Mouse (Mus musculus) thymus, adult 2 months (tissue): ENCODE data around the gene Cd80. TPM values are rescaled to one million over a fixed set of nuclear protein-coding genes. Genes with fewer than 3 reads are reported as not detected.

Experiments
- DNase-seq: peaks from one replicate; pipeline ENCODE4 v3.0.0; 2021
- H3K27ac ChIP-seq: fragments of 200-500 bp; 2 replicates; pipeline ENCODE4 v1.5.1; 2012; ENCODE audit warnings: low read length, control low read depth; ENCODE audit not compliant: control insufficient read depth, insufficient read depth
- H3K27me3 ChIP-seq: fragments of 200-500 bp; 2 replicates; pipeline ENCODE4 v1.6.1; 2012; ENCODE audit warnings: mild to moderate bottlenecking, low read length, moderate library complexity, mixed read lengths; ENCODE audit not compliant: control insufficient read depth, insufficient read depth
- H3K36me3 ChIP-seq: fragments of 200-500 bp; 2 replicates; pipeline ENCODE4 v1.6.1; 2012; ENCODE audit warnings: mild to moderate bottlenecking, low read length, moderate library complexity; ENCODE audit not compliant: control insufficient read depth, insufficient read depth
- H3K4me1 ChIP-seq: fragments of 200-500 bp; replicated peaks from 2 replicates; pipeline ENCODE4 v1.6.1; 2012; ENCODE audit warnings: low read length; ENCODE audit not compliant: control insufficient read depth, insufficient read depth
- H3K4me3 ChIP-seq: fragments of 200-500 bp; 2 replicates; pipeline ENCODE4 v1.5.1; 2012; ENCODE audit warnings: mild to moderate bottlenecking, low read length, control low read depth, moderate library complexity; ENCODE audit not compliant: control insufficient read depth, insufficient read depth
- CTCF ChIP-seq: fragments of 200-500 bp; IDR thresholded peaks from 2 replicates; pipeline ENCODE4 v1.5.1; 2012; ENCODE audit warnings: mild to moderate bottlenecking, control low read depth, low read length, moderate library complexity, borderline replicate concordance; ENCODE audit not compliant: control insufficient read depth, poor library complexity, insufficient read depth; ENCODE audit errors: extremely low read depth
- POLR2A ChIP-seq: fragments of 200-500 bp; IDR thresholded peaks from 2 replicates; pipeline ENCODE4 v1.6.1; 2012; ENCODE audit warnings: mild to moderate bottlenecking, low read length, control low read depth, moderate library complexity; ENCODE audit not compliant: control insufficient read depth, poor library complexity, insufficient read depth; ENCODE audit errors: extremely low read depth
- WGBS: fragments of 180-500 bp; shearing (Covaris S2); methylation state at CpG from one replicate; pipeline ENCODE4 v1.1.7; 2018; 5-methylcytosine and 5-hydroxymethylcytosine counted together
- polyA plus RNA-seq: library from polyadenylated mRNA; depleted of rRNA; stranded (reverse); fragments of >200 nt; gene quantifications from 2 replicates; pipeline ENCODE4 v1.2.3, GENCODE M21; 2012; rRNA removed

Cd80 gene
- polyA plus RNA-seq, 1 experiment = 5.2 TPM

DNA sequence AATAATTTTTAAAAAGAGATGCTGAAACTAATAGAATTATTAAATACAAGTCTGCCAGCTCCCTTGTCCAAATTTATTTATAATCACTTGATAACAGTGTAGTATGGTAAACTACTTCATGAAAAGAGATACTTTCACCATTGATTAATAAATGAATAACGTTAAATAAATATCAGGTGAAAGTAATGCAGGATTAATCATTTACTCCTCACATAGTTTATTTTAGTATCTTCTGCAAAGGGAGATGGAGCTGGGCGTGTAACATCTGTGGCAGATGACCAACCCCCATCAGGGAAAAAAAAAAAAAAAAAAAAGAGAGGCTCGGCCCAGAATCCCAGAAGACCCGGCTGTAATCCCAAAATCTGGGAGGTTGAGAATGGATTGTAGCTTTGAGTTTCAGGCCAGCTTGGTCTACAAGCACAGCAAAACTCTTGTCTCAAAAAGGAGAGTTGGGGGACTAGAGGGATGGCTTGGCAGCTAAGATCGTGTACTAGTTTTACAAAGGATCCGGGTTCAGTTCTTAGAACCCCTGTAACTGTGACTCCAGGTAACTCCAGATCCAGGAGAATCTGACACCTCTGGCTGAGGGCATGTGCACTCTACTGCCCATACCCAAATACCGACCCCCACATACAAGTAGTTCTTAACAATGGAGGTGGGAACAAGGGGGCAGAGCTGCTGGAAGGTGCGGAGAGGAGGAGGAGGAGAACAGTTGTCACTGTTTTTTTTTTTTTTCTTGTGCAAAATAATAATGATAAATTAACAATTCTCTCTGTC, 66.0 kb downstream of the Cd80 start:
- H3K27ac ChIP-seq = no peak overlapping the region
- H3K27me3 ChIP-seq = no peaks in the 10 kb centered on the region
- H3K36me3 ChIP-seq = peaks cover 14% of the 10 kb centered on the region
- no peak overlapping the region for H3K4me3 ChIP-seq
- TF ChIP-seq POLR2A (no peak), CTCF (no peak)
- peaks cover 5% of the 10 kb centered on the region for H3K4me1 ChIP-seq
- no peak for DNase-seq
- WGBS = 54% methylated on average over 8 of the region's 8 CpGs

DNA sequence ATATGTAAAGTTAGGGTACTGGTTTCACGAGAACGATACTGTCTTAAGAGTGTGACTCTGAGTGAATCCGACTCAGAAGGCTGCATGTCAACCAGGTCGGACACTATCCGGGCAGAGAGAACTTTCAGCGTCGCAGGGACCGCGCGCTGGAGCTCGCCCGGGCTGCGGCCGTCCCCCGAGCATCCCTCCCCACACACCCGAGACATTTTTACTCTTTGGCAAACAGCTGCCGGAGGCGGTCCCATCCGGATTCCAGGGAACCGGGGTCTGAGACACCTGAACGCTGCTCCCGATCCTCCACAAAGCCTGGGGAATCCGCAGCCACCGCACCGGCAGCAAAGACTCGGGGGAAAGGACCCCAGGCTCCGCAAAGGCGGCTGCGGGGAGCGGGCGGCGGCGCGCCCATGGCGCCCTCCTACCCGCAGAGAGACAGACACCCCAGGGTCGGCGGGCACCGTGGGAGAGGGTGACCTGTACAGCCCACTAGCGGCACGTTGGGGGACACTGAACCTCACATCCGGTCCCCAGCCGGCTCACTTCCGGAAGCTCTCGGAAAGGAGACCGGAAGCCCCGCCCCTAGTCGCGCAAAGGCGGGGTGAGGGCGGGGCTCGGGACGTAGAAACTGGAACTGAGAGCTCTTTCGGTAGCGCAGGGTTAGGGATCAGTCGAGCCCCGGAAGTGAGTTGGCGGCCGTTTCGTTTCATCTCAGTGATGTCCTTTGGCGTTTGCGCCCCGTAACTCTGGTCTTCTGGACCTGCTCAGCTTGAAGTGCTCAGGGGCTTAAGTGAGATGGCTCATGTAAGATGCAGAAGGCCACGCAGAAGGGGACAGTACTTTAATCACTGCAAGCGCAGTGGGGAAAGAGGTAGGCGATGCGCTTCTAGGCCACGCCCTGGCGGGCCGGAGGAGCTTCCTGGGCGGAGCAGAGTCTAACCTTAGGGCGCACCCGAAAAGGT, 67.0 kb downstream of the Cd80 start, which contains the start of gene Timmdc1:
Gene Timmdc1 (minus strand): TSS at position 535 of the 956 bp plus-strand sequence.
- Histone ChIP-seq H3K27ac (peak within 1 kb of the TSS; percentile 84), H3K4me1 (peaks cover 5% of the 10 kb centered on the region), H3K36me3 (peaks cover 14% of the 10 kb centered on the region), H3K27me3 (no peaks in the 10 kb centered on the region), H3K4me3 (peak within 1 kb of the TSS; percentile 70)
- WGBS = under 1% methylated on average over 73 of the region's 73 CpGs
- DNase-seq = peak; percentile 96
- TF ChIP-seq CTCF = peak; percentile 53; the same call in 1 of the 2 replicates
- TF ChIP-seq POLR2A = peak; percentile 66; the same call in 1 of the 2 replicates

DNA sequence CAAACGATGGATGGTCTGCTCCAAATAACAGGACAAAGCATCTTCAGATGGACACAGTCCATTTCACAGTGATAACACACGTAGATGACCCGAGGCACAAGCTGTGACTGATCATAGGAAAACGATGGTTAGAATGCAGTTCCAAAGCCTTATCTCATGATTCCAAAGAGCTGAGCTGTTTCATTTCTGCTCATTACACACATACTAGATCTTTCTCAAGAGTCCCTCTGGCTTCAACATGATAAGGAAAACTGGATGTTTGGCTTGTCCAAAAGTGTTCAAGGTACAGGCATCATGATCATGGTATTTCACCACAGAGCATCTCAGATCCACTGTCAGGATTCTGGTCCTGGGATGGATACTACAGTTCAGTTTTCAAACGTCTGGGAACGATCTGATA, 70.9 kb downstream of the Cd80 start:
- H3K36me3 ChIP-seq = peaks cover 11% of the 10 kb centered on the region
- WGBS = 94% methylated on average over 6 of the region's 6 CpGs
- H3K4me3 ChIP-seq = no peak overlapping the region
- DNase-seq = no peak
- peaks cover 5% of the 10 kb centered on the region for H3K4me1 ChIP-seq
- no peak for TF ChIP-seq POLR2A
- TF ChIP-seq CTCF = no peak
- no peak overlapping the region for H3K27ac ChIP-seq
- no peaks in the 10 kb centered on the region for H3K27me3 ChIP-seq

DNA sequence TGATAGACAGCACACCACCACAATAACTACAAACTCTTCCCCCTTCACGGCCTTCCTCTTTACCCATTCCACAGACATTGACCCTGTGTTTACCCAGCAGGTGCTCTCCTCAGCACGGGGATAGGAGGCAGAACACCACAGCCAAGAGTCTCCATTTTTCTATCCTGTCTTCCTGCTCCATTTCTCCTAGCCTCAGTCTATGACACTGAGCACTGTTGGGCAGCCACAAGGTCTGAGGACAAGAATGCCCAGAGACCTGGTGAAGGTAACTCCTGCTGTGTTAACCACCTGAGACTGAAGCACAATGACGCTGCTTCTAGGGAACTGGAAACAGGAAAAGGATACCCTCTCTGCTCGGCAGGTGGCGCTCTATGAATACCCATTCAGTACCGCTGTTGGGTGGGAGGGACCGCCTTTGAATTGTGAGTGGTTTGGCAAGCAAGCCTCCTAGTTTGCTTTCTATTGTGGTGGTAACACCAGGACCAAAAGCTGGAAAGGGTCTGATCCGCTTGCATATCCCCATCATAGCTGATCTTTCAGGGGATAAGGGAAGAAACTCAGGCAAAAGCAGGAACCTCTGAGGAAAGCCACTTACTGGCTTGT, 81.3 kb downstream of the Cd80 start:
- DNase-seq = peak; percentile 77

DNA sequence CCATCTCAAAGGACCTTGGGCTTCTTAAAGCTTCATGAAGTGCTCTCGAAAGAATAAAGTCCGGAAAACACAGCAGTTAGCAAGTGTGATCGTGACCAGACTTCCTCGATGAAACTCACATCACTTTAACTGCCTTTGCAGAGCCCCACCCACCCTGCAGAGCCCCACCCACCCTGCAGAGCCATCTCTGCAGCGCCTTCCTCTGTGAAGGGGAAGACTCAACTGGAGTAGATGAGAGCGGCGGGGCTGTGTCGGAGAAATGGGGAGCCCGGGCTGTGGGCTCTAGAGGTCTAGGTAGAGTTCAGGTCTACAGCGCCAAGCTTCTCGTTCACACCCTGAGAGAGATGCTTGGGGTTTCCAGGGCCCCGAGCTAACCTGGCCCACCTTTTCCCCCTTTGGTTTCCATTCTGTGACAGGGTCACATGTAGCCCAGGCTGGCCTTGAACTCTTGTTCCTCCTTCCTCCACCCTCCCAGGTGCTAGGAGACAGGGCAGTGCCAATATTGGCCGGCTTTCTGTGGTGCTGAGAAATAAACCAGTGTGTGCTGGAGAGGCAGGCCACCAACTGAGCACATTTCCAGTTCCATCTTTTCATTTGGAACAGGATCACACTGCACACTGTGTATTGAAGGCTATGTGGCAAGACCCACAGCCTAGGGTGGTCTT, 83.5 kb downstream of the Cd80 start:
- Histone ChIP-seq H3K36me3 (peaks cover 4% of the 10 kb centered on the region; the same call in 1 of the 2 replicates), H3K27me3 (no peaks in the 10 kb centered on the region), H3K4me3 (no peak overlapping the region), H3K4me1 (no peaks in the 10 kb centered on the region), H3K27ac (no peak overlapping the region)
- DNase-seq = no peak
- WGBS = 93% methylated on average over 13 of the region's 13 CpGs
- TF ChIP-seq CTCF (no peak), POLR2A (no peak)

More for the DNA sequence above, 81.3 kb downstream of the Cd80 start:
- TF ChIP-seq POLR2A = no peak
- peak; percentile 63; the same call in 1 of the 2 replicates for TF ChIP-seq CTCF
- H3K27me3 ChIP-seq = no peaks in the 10 kb centered on the region
- H3K27ac ChIP-seq = no peak overlapping the region
- no peak overlapping the region for H3K4me3 ChIP-seq
- no peaks in the 10 kb centered on the region for H3K4me1 ChIP-seq
- H3K36me3 ChIP-seq = no peaks in the 10 kb centered on the region; the same call in 1 of the 2 replicates
- 44% methylated on average over 8 of the region's 8 CpGs for WGBS

Other genes with a start within 250 kb of the Cd80 start
- gene Nr1i2, start 160.7 kb upstream of the Cd80 start, polyA plus RNA-seq = 0.16 and 0.19 TPM in 2 replicates
- gene Maats1, start 113.4 kb upstream of the Cd80 start, polyA plus RNA-seq = 0.05 and 0.12 TPM in 2 replicates
- gene Cox17, start 108.6 kb upstream of the Cd80 start, polyA plus RNA-seq = 61.0 and 68.7 TPM in 2 replicates
- gene Gm21987, start 108.5 kb upstream of the Cd80 start, polyA plus RNA-seq = not detected in 2 replicates
- gene Popdc2, start 93.4 kb upstream of the Cd80 start, polyA plus RNA-seq = 3.1 and 33.2 TPM in 2 replicates
- 4.1 and 5.5 TPM in 2 replicates for gene Pla1a, start 22.4 kb upstream of the Cd80 start, polyA plus RNA-seq
- 49.8 and 54.2 TPM in 2 replicates for gene Adprh, start 2.9 kb upstream of the Cd80 start, polyA plus RNA-seq
- gene Timmdc1, start 67.1 kb downstream of the Cd80 start, polyA plus RNA-seq = 25.0 and 30.7 TPM in 2 replicates
- gene Poglut1, start 94.7 kb downstream of the Cd80 start, polyA plus RNA-seq = 27.6 and 34.8 TPM in 2 replicates
- 96.9 and 126 TPM in 2 replicates for gene Tmem39a, start 103.1 kb downstream of the Cd80 start, polyA plus RNA-seq